Mouse (Mus musculus): ENCODE data around the gene Ptpn3.

DNA sequence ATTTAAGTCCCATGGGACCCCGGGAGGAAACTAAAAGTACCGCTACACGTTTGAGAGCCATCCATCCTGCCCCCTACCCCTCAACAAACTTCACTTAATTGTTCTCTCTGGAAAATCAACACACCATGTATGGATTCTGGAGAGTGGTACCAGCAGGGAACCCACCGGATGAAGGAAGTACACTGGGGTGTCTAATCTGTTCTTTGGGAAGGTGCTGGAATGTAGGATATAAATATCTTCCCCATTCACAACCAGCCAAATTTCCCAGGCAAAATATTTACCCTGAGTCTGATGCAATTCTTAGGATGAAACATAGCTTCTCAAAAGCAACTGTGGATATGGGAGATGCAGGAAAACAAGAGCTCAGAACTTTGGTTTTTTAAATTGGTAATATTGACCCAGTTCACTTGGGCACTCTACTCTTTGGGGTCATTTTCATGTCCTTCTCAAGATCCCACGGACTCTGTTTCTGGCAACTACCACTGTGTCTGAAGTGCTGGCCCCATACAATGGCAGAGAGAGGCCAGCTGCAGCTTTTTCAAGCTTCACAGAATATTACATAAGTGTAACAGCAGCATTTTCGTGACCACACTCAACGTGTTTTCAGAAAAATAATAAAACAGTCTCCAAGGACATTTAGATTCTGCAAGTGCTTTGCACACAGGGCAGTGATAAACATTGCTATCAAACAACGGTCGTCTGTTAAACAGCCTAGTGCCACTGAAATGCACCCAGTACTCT lies 109.9 kb downstream of the Ptpn3 start:
- no peak for TF ChIP-seq CTCF (IDR thresholded peaks at IDR 0.05)
- TF ChIP-seq POLR2A (IDR thresholded peaks at IDR 0.05; ENCODE audit: insufficient read depth, low read depth, low read length): no peak
- no peak for TF ChIP-seq EP300 (IDR thresholded peaks at IDR 0.05; ENCODE audit: insufficient read depth, low read depth, low read length)
